Mouse (Mus musculus) liver, postnatal 0 days (tissue): ENCODE measurements around the gene Ube2q2.

Source experiments
- CTCF ChIP-seq: sonication (generic); IDR thresholded peaks from 2 replicates; pipeline ENCODE4 v1.5.1; 2016; ENCODE audit warnings: antibody characterized with exemption, low read depth
- EP300 ChIP-seq: IDR thresholded peaks from 2 replicates; pipeline ENCODE4 v1.6.1; 2016; ENCODE audit warnings: antibody characterized with exemption, low read depth, mild to moderate bottlenecking

- TF ChIP-seq CTCF = no peak
- TF ChIP-seq EP300 = no peak
Measured at GRCm38 (mm10) chr9:55125735-55126134, 22.9 kb upstream of the Ube2q2 start.
